Mouse (Mus musculus) cortical plate, adult 2 months (tissue): Measurements from ENCODE around the gene Polr3b. TPM values are rescaled to one million over a fixed set of nuclear protein-coding genes. Genes with fewer than 3 reads are reported as not detected.

Experiments used
- H3K27ac ChIP-seq: fragments of 200-500 bp; 2 replicates; pipeline ENCODE4 v1.5.1; 2012; ENCODE audit warnings: low read length, control low read depth, inconsistent platforms; ENCODE audit not compliant: insufficient read depth
- H3K4me1 ChIP-seq: fragments of 200-500 bp; 2 replicates; pipeline ENCODE4 v1.6.1; 2011; ENCODE audit warnings: low read length; ENCODE audit not compliant: control insufficient read depth, insufficient read depth
- H3K4me3 ChIP-seq: fragments of 200-500 bp; 2 replicates; pipeline ENCODE4 v1.5.1; 2011; ENCODE audit warnings: mild to moderate bottlenecking, low read length, control low read depth; ENCODE audit not compliant: insufficient read depth
- CTCF ChIP-seq: fragments of 200-500 bp; IDR thresholded peaks from 2 replicates; pipeline ENCODE4 v1.5.1; 2011; ENCODE audit warnings: mild to moderate bottlenecking, control low read depth, low read length; ENCODE audit not compliant: insufficient read depth; ENCODE audit errors: extremely low read depth
- POLR2A ChIP-seq: fragments of 200-500 bp; IDR thresholded peaks from 2 replicates; pipeline ENCODE4 v1.6.1; 2011; ENCODE audit warnings: mild to moderate bottlenecking, low read length, control low read depth; ENCODE audit not compliant: insufficient read depth; ENCODE audit errors: extremely low read depth
- polyA plus RNA-seq: library from polyadenylated mRNA; depleted of rRNA; stranded (reverse); fragments of >200 nt; gene quantifications from 2 replicates; pipeline ENCODE4 v1.2.3, GENCODE M21; 2012; rRNA removed

Gene Polr3b
- polyA plus RNA-seq, 1 experiment, result 7.1 TPM

DNA sequence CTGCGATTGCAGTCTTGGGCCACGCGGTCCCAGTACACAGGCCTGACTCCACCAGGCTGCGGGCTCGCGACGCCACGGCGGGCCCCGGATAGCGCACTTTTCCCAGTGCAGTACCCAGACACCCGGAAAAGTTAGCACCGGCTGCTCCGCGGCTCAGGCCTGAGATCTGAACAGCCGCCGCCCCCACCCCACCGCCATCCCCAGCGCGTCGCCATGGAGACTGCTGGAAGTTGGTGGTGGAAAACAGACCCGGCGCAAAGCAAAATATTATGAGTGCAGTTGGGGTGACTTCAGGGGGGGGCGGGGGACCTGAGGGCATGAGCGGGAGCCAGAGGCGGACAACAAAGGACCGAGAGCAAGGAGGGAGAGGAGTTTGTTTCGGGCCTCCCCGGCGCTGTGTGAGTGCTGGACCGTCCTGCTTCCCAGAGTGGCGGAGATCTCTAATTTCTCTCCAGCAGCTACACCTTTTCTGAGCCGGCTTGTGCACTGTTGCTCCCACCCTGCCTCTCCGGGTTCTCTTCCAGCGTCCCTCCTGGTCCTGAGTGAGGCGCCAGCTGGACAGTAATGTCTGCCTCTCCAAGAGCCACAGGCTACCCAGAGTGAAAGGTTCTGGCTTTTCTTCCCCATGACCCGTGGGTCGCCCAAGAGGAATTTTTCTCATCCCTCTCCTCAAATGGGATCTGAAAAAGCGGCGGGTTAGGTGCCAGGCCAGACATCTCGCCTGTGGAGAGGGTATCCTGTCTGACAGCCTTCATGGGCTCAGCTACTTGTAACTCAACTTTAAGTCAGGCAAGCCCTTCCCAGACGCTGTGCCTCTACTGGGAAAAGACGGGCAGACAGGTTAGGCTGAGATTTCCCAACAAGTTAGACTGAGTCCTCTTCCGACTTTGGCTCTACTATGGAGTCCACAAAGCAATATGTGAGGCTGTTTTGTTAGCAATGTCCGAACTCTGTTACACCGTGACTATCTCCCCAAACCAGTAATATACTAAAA lies 138.3 kb downstream of the Polr3b start:
- Histone ChIP-seq H3K27ac (no peak overlapping the region), H3K4me3 (no peak overlapping the region; the same call in 1 of the 2 replicates), H3K4me1 (peaks cover 2% of the 10 kb centered on the region; the same call in 1 of the 2 replicates)
- no peak for TF ChIP-seq CTCF
- no peak for TF ChIP-seq POLR2A

DNA sequence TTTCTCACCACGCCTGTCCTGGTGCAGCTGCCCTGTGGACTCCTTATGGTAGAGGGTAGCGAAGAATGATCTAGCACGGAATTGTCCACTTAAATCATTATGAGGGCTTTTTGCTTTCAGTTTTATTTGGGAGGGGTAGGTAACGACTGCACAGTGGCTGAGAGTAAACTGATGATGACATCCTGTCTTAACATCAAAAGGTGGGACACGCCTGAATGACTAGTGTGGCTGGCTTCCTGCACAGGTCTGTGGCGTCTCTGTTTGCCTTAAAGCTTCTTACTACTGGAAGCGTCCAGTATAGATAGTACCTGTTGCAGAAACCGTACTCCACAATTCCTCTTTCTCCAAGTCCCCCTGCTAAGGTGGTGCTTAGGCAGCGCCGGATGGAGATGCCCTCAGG lies 146.7 kb downstream of the Polr3b start:
- no peak for TF ChIP-seq CTCF
- TF ChIP-seq POLR2A, result no peak
- Histone ChIP-seq H3K4me3 (no peak overlapping the region), H3K27ac (no peak overlapping the region), H3K4me1 (peaks cover 7% of the 10 kb centered on the region)

DNA sequence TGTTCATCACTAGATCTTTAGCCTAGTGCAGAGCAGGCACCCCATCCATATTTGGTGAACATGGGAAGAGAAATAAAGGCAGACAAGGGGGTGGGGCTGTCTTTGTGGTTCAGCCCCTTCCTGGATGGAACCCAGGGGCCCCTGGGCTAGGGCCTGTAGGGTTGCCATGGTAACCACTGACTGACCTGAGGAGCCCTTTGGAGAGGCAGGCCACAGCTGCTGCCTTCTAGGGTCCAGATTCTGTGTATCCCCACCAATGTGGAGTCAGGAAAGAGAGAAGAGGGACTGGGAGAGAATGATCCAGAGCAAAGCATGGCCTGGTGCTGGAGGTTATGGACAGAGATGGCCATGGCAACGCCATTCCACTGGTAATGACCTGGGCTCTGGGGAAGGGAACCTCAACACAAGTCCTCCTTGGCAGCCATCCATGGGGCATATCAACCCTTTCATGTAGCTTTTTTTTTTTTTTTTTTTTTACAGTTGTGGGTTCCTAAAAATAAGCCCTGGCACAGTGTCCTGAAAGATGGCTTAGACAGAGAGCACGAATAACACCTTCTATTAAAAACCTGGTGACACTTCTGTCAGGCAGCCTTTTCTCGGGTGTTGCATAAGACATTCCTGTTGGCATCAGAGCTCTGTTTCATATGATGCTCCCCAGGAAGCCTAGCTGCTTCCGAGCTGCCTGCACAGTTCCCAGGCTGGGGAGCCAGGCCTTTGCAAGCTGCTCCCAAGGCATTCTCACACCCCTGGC lies 150.5 kb downstream of the Polr3b start:
- Histone ChIP-seq H3K4me3 (no peak overlapping the region), H3K4me1 (peaks cover 8% of the 10 kb centered on the region), H3K27ac (no peak overlapping the region)
- TF ChIP-seq POLR2A (no peak), CTCF (no peak)

DNA sequence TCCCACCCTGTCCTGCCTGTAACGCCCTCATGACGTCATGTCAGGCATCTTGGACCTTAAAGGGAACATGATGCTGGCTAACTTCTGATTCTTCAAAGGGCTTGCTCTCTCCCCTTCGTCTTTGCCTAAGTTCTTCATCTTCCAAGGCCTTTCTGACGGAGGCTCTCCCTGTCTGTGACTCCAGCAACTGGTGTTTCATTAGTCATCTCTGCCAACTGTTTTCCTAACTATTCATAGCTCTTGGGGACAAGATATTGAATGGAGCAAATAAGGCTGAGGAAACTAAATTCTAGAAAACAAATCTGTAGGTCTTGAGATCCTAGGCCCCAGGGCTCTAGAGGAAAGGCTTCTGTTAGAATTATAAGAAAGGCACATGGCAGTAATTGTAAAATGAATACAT lies 151.8 kb downstream of the Polr3b start:
- TF ChIP-seq CTCF (no peak), POLR2A (no peak)

GRCm38 (mm10) chr10:84774573-84774972 lies 152.5 kb downstream of the Polr3b start:
- Histone ChIP-seq H3K4me1 (peaks cover 11% of the 10 kb centered on the region), H3K27ac (no peak overlapping the region), H3K4me3 (no peak overlapping the region)
- TF ChIP-seq CTCF (no peak), POLR2A (no peak)

More for the DNA sequence above, 151.8 kb downstream of the Polr3b start:
- Histone ChIP-seq H3K4me3 (no peak overlapping the region), H3K4me1 (peaks cover 11% of the 10 kb centered on the region), H3K27ac (no peak overlapping the region)

Other genes starting within 250 kb of the Polr3b start
- 39.2 and 43.7 TPM in 2 replicates for gene Nuak1, start 181.7 kb upstream of the Polr3b start, polyA plus RNA-seq
- 13.2 and 14.1 TPM in 2 replicates for gene Ckap4, start 88.2 kb upstream of the Polr3b start, polyA plus RNA-seq
- 22.0 and 22.4 TPM in 2 replicates for gene Tcp11l2, start 45.7 kb upstream of the Polr3b start, polyA plus RNA-seq
- 12.2 and 14.3 TPM in 2 replicates for gene Rfx4, start 133.8 kb downstream of the Polr3b start, polyA plus RNA-seq